Mouse (Mus musculus) brain, embryonic 18.5 days (tissue): ENCODE data around the gene Cd3d.

Source experiments
- DNase-seq: peaks from one replicate; pipeline ENCODE4 v3.0.0-alpha.2; 2012; ENCODE audit warnings: low read depth, low spot score

Gene Cd3d

DNA sequence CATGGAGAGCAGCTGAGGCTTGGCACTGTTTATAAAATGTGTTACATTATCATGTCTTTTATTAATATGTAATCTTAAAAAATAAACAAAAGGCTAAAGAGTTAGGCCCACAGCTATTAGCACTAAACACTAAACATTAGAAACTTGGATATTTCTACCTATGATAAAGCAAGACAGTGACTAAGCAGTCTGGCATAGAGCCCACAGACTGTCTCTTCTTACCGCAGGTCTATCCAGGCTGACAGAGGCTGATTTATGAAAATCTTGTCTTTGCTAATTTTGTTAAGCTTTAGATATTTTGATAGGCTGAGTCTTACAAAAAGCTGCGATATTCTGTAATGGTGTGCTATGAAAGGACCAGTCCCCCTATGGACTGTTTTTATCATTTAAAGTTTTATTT, 11.7 kb downstream of the Cd3d start:
- no peak for DNase-seq

DNA sequence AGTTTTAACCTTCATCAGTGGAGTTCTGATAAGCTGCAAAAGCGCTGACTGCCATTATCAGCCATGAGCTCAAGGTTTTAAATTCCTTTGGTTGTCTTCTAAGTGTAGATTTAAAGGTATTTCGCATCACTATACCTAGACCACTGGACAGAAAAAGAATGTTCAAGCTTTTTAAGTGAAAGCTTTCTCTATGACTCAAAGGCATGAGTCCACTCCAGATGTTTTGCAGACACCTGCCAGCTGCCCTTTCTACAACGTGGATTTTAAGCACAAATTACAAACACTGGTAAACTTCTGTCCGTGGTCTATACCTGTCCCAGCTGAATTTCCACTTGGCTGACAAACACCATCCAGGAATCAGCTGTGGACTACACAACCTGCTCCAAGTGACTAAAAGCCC, 13.4 kb downstream of the Cd3d start:
- no peak for DNase-seq

GRCm38 (mm10) chr9:44996590-44996989, 15.0 kb downstream of the Cd3d start:
- DNase-seq: no peak

DNA sequence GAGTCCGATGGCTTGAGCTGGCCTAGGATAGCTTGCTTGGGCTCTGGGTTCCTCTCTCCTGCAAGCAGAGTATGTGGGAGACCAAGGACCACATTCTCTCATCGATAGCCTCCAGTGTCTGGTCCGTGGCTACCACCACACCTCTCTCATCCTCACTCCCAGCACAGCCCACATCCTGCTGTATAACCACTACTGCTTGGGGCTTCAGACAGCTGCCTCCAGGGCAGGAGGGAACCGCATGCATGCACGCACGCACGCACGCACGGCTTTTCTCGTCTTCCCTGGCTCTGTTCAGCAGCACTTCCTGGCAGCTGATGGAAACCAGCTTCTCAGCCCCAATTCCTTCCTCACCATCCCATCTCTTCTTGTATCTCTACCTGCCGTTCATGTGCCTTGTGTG, 16.6 kb downstream of the Cd3d start:
- DNase-seq: no peak

- DNase-seq: no peak
Measured at GRCm38 (mm10) chr9:44999171-44999570, 17.6 kb downstream of the Cd3d start.

DNA sequence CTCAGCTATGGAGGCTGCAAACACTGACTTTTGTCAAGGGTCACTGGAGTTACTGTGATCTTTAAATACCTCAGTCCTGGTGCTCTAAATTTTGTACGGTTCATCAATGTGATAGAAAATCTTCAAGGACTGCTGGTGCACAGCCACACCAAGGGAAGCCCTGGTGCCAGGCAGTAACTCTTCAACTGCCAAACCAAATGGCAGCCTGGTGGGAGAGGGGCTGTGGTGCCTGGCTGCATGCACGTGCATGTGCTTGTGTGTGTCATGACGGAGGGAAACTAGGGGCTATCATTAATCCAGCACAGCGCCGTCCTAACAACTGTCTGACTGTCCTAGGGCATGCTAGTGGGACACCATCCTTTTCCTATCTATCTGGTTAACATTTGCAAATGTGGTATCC, 18.2 kb downstream of the Cd3d start:
- DNase-seq: no peak

- DNase-seq: no peak
Measured at GRCm38 (mm10) chr9:45000249-45000648, 18.7 kb downstream of the Cd3d start.

- no peak for DNase-seq
Measured at GRCm38 (mm10) chr9:45007404-45007803, 25.8 kb downstream of the Cd3d start.

DNA sequence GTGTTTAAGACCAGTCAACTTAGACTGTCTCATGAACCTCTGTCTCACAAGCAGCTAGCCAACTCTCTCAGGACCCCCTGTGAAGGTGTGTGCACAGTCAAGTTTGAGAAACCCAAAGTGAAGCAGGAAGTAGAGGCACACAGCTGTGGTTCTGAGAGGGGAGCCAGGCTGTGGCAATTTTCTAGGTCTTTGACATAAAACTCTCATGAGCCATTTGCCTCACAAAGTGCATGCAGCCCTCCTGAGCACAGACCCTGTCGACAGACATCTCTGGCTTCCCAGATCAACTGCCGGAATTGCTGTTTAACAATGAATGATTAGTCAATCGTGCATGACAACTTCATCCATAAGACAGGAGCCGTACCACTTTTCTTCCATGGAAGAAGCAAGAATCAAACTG, 26.8 kb downstream of the Cd3d start:
- no peak for DNase-seq

DNA sequence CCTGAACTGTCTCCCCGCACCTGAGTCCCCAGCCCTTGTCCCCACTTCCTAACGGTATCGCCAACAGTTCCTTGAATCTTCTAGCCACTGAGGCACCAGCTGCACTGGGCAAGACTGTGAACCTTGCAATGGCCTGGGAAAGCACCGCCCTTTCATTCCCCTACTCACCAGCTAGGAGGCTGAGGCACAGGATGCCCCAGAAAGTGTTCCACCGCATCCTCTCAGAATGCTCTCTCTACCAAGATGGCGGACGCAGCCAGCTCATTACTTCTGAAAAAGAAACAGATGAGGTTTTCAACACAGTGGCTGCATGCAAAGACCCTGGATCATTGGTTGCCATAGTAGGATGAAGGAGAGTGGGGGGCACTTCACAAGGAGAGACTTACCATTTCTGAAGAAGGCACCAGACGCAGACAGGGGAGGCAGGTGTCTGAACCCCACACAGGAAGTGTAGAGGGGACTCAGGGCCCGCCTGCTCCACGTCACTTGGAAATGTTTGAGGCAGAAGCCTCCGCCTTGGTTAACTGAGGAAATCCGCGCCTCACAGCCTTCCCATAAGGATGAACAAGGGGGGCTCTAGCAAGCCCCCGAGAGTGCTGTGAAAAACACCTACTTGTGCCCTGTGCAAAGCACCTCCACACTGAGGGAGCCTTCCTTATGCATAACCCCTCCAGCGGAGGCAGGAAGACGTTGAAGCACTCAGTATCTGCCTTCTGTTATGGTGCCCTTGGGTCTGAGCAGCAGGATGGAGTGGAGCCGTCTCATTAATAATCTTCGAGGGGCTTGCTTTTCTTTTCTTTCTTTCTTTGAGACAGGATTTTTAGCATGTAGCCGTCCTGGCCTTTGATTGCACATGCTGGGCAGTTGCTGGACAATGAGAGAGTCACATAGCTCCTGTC, 27.8 kb downstream of the Cd3d start, which contains the start of gene Cd3e:
Gene Cd3e (minus strand): TSS at position 448 of the 899 bp plus-strand sequence.
- DNase-seq: no peak

GRCm38 (mm10) chr9:45010461-45010860, 28.9 kb downstream of the Cd3d start:
- DNase-seq: no peak

- DNase-seq: no peak
Measured at GRCm38 (mm10) chr9:45011291-45011690, 29.7 kb downstream of the Cd3d start.

DNA sequence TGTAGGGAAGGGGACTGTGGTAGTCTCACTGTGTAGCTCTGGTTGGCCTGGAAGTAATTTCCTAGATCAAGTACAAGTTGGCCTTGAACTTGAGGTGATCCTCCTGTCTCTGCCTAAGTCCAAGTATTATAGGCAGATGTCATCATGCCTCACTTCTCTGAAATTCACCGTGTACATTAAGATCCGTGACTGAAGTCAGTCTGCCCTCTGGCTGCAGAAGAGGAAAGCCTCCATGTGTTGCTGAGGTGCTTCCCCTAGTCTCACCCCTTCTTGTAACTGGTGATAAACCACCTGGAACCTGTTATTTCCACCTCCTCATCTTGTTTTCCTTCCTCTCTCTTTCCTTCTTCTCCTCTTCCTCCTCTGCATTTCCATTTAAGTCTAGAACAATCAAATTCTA, 33.3 kb downstream of the Cd3d start:
- no peak for DNase-seq

GRCm38 (mm10) chr9:45015841-45016240, 34.3 kb downstream of the Cd3d start:
- DNase-seq: no peak

DNA sequence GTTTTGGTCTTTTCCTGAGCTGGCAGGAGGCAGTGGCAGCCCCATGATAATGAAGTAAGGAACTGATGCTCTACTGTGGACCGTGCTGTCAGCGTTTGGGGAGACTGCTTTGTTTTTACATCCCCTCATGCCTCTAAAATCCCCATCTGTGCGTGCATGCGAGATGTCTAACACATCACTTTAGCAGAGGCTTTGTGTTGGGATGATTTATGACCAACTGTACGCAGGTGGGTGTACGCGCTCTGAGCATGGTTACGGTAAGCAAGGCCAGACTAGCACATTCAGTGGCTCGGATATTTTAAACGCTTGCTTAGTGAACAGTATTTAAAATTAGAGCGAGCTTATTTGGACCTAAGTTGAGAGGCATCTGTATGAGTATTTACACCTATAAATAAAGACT, 36.4 kb downstream of the Cd3d start:
- no peak for DNase-seq

GRCm38 (mm10) chr9:45022800-45023199, 41.2 kb downstream of the Cd3d start:
- peak; percentile 14 for DNase-seq

DNA sequence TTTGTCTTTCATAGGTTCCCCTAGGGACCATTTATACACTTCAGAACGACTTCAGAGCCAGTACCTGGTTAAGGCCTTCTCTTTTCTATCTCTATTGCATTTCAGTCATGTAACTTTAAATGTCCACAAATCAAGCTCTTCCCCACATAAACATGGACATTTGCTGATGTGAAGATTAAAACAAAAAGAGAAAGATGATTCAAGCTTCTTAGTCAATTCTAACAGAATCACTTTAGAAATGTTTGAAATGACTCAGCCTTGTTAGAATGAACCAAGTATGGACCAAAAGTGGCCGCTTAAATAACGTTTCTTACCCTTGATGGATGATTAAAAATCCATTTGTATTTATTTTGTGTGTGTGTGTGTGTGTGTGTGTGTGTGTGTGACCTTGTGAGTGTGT, 42.1 kb downstream of the Cd3d start:
- no peak for DNase-seq

DNA sequence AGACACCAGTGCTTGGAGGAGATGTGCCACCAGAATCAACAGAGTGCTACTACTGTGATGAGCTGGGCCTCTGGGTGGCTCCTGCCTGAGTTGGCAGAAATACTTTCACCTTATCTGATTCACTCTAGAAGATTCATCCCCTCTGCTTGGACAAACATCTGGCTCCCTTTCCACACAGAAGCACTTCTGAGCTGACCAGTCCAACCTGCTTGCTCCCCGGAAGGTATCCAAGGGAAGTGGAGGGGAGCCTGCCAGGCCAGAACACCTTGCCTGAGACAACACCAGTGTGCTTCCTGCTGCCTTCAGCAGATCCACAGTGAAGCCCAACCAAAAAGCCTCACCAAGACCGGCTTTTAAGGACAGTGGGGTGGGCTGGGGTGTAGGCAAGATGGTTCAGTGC, 42.6 kb downstream of the Cd3d start:
- no peak for DNase-seq

GRCm38 (mm10) chr9:45027376-45027775, 45.8 kb downstream of the Cd3d start:
- DNase-seq: no peak

GRCm38 (mm10) chr9:45030341-45030740, 48.8 kb downstream of the Cd3d start:
- DNase-seq: no peak

GRCm38 (mm10) chr9:45032261-45032660, 50.7 kb downstream of the Cd3d start:
- no peak for DNase-seq

GRCm38 (mm10) chr9:45034526-45034925, 52.9 kb downstream of the Cd3d start:
- no peak for DNase-seq
